Mouse (Mus musculus) T-cell, adult 2 months (primary cell): Measurements from ENCODE around the gene Camkk1.

Source experiments
- DNase-seq: peaks from one replicate; pipeline ENCODE4 v3.0.0; 2022; ENCODE audit warnings: low spot score

Camkk1 gene

DNA sequence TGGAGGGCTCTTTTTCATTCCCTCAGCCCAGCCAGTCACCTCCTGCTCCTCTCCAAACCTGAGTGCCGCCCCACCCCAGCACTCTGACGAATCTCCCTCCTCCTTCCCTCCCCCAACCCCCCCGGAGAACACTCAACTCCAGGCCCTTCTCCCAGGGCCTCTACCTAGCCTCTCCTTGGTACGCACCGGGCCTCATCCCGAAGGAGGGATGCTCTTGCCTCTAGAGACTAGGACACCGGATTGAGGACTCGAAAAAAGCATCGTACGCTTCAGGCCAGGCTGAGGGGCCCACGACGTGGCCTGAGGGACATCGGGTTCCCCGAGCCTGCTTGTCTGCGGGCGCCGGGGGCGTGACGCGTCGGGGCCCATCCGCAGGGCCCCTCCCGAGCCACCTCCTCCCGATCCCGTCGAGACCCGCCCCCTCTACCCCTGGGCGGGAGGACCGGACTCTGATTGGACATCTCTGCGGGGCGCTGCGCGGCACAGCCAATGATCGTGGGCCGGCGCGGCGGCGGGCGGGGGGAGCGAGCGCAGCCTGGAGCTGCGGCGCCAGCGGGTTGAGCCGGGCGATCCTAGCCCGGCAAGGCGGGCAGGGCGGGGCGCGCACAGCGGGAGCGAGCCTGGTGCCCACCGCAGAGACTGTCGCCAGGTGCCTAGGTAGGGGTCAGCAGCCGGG lies at the start of gene Camkk1:
TSS of gene Camkk1 (plus strand) at position 538 of the 676 bp plus-strand sequence.
- DNase-seq = peak; percentile 91

DNA sequence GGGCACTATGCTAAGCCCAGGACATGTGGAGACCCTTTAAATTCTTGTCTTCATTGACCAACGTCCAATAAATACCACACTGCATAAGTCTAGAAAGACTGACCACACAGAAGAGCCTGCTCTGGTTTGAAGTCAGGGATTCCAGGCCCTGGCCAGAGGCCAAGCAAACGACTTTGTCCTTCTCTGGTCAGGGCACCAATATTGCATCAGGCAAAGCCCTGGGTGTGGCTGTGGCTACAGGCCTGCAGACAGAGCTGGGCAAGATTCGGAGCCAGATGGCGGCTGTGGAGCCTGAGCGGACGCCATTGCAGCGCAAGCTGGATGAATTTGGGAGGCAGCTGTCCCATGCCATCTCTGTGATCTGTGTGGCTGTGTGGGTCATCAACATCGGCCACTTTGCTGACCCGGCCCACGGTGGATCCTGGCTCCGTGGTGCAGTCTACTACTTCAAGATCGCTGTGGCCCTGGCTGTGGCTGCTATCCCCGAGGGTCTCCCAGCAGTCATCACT lies 43.8 kb upstream of the Camkk1 start:
- DNase-seq = no peak

DNA sequence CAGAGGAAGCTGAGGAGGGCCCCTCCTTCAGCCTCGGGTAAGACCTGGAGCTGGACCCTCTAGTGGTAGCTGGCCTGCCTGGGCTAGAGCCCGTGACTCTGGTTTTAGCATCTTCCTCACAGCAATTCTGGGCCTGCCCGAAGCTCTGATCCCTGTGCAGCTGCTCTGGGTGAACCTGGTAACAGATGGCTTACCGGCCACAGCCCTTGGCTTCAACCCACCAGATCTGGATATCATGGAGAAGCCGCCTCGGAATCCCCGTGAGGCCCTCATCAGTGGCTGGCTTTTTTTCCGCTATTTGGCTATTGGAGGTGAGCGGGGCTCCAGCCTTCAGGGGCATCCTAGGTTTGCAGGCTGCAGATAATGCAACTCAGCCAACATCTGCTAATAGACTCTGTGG lies 36.3 kb upstream of the Camkk1 start:
- DNase-seq = no peak

GRCm38 (mm10) chr11:72983283-72983682 lies 35.5 kb upstream of the Camkk1 start:
- no peak for DNase-seq

GRCm38 (mm10) chr11:72986745-72987144 lies 32.1 kb upstream of the Camkk1 start:
- no peak for DNase-seq

- DNase-seq = no peak
Observed at GRCm38 (mm10) chr11:72987234-72987633, 31.6 kb upstream of the Camkk1 start.

GRCm38 (mm10) chr11:72987807-72988206 lies 31.0 kb upstream of the Camkk1 start:
- DNase-seq = no peak

DNA sequence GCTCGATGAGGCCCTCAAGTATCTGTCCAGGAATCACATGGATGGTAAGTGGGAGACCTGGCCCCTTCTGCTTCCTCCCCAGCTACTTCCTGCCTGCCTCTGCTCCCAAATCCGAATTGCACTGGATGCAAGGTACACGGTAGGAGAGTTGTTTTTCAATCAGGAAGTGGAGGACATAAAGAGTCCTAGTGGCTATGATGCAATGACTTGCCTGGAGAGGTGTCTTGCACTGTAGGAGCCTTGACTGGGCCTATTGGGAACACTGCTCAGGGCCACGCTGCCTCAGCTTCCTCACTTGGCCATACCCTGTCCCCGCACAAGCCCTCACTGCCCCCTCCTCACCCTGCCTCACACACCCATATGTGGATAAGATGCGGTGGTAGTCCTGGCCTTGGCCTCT lies 29.8 kb upstream of the Camkk1 start:
- DNase-seq = no peak

- DNase-seq = no peak
Observed at GRCm38 (mm10) chr11:72990688-72991087, 28.1 kb upstream of the Camkk1 start.

DNA sequence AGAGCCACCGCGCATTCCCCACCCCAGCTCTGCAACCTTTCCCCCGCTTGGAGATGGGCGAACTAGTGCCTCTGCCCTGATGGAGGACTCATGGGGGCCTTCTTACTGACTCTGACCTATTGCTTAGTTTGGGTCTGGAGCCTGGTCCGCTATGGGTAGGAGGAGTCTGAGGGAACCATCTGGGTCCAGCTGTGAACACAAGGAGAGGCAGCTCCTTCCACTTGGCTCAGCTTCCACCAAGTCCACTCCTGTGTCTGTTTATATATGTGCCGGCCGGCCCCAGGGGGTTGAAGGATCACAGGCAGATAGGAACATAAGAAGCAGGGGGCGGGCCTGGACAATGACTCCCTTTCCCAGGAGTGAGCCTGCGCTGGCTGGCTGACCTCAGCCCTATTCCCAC lies 26.8 kb upstream of the Camkk1 start:
- DNase-seq = no peak

DNA sequence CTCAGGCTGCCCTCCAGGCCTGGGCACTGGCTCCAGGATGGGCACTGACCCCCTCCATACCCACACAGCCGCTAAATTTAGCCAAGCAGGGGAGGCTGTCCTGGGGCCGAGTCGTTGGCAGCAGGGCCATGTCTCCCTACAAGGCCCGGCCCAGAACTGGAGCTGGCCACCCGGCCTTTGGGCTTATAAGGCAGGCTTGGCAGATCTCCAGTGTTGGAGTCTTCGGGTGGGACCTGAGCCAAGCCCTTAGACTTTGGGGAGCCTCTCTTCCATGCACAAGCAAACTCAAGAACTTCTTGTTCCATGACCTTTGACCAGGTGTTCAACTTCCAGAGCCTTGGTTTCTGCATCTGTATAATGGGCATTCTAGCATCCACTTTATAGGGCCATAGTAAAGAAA lies 22.5 kb upstream of the Camkk1 start:
- no peak for DNase-seq

- DNase-seq = no peak
Observed at GRCm38 (mm10) chr11:72996781-72997180, 22.0 kb upstream of the Camkk1 start.

DNA sequence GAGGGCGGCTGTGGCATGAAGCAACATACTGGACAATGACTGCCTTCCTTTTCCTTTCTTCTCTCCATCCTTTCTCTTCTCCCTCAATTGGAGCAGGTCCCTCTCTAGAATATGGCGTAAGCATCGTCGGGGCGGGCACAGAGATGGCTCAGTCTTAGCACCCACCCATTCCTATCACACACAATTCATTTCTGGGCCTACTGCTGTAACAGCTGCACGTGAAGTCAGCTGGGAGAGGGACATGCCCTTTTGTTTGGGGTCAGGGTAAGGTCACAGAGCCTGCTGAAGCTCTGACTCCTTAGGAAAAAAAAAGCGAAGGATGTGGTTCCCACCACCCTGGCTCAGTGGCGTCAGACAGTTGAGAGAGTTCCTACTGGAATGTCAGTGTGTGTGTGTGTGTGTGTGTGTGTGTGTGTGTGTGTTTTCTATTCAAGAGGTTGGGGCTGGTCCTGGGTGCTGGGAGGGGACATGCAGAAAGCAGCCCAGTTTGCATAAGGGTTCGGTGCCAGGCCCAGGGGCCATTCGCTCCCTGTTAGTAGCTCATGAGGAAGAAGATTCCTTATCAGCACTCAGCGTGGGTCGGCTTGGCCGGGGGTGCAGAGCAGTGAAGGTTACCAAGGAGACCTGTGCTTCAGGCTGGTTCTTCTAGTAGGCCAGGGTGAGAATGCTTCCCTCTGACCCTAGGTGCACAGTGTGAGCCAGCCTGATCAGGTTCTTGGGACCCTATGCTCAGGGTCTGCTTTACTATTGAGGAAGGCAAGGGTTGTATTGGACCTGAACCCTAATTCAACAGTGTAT lies 21.1 kb upstream of the Camkk1 start:
- no peak for DNase-seq

GRCm38 (mm10) chr11:72998771-72999170 lies 20.0 kb upstream of the Camkk1 start, which contains the start of gene P2rx1:
TSS of gene P2rx1 (plus strand) at chr11:72999103.
- DNase-seq = no peak

- peak; percentile 53 for DNase-seq
Observed at GRCm38 (mm10) chr11:73001029-73001428, 17.8 kb upstream of the Camkk1 start.

DNA sequence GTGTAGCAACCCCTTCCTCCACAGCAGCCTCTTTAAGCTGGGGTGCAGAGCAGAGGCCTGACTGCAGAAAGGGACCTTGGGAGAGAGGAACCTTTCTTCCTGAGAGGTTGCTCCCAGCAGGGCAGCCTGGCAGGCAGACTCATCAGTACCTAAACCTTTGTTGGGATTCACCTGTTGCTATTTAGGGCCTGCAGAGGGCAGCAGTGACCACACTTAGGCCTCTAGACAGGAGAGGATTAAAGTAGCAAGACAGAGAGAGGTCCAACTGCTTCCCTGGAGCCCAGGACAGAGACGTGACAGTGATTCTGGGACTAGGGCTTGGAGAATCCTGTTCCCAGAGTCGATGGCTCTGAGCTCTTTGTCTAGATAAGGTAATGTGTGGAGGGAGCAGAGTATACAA lies 12.4 kb upstream of the Camkk1 start:
- DNase-seq = peak; percentile 58

DNA sequence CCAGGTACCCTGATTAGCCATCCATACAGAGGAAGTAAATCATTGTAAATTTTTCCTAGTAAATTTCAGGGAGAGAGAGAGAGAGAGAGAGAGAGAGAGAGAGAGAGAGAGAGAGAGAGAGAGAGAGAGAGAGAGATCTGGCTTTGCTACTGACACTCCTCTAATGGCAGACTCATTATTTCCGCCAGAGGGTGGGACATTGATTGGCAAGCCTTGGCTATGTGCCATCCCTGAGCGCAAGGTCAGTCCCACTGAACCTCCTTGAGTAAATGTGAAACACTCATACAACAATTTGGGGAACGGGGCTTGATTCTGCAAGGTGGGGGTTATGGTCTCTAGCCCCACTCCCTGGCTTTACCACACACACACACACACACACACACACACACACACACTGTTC lies 11.7 kb upstream of the Camkk1 start:
- no peak for DNase-seq

DNA sequence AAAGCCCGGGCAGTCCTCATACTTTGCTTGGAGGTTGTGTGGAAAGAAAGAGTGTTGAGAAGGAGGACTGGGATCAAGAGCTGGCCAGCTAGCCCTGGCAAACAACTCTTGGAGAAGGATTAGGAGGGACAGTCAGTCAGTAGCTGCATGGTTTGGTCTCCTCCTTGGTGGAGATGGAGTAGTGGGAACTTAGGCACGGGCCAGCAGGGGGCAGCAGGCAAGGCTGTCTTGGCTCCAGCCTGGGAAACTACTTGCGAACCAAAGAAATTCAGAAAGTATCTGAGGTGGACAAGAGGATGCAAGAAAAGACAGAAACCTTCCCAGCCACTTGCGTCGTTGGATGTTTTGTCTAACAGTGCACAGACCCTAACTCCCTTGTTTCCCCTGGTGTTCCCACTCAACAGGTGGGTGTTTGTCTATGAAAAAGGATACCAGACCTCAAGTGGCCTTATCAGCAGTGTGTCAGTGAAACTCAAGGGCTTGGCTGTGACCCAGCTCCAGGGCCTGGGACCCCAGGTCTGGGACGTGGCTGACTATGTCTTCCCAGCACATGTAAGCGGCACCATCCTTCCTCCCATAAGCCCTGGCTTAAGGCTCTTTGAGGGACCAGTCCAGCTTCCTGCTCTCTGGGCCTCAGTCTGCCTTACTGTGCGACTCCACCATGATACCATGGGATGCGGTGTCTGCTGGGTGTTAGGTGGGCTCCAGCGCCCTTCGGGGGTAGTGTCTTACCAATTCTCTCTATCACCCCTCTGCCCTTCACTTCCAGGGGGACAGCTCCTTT lies 10.9 kb upstream of the Camkk1 start:
- peak; percentile 48 for DNase-seq

DNA sequence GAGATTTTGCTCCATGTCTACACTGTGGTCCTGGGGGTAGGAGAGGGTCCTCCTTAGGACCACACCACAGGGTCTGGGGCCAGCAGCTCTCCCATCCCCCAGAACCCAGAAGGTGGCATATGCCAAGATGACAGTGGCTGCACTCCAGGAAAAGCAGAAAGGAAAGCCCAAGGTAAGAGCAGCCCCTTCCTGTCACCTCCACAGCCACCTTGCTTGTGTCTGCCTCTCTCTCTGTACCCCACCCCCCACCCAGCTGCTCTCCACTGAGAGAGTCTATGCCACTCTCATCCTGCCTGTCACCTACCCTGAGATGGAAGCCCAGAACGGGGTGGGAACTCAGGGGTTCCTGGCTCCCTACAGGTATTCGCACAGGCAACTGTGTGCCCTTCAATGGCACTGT lies 10.0 kb upstream of the Camkk1 start:
- no peak for DNase-seq

DNA sequence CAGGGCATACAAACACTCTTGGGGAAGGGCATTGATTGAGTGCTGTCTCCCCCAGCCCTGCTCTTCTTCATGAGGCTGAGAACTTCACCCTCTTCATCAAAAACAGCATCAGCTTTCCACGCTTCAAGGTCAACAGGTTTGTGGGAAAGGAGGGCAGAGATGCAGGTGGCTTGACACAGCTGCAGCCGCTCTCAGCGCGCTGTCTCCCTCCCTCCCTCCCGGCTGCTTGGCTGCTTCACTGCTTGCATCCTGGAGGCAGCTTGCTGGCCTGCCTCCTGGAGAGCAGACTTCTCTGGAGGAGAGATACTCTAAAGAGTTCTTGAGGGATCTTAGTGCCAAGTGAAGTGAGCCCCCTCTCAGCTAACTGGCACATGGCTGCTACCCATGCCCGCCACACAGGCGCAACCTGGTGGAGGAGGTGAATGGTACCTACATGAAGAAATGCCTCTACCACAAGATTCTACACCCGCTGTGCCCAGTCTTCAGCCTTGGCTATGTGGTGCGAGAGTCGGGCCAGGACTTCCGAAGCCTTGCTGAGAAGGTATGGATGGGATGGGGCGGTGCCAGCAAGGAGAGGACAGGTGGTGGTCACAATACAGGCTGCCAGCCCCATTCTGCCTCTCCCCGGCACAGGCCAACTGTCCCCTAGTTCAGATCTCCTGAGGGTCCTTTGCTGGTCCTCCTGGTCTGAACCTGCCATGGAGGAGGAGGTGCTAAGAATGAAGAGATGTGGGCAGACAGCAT lies 9.1 kb upstream of the Camkk1 start:
- no peak for DNase-seq

DNA sequence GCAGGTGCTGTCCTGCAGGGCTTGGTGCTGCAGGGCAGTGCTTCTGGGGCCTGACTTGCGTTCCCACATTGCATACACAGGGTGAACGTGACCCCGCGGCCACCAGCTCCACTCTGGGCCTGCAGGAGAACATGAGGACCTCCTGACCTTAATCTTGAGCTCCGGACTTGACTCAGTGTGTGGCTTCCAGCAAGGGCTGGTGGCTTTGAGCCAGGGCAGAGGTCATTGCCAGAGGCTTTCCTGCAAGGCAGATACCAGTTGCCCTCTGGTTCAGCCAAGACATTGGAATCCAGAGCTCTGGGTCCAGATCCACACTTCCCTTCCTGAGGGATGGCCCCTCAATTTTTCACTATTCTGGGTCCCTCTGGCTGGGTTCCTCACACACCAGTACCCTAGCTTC lies 4.8 kb upstream of the Camkk1 start:
- no peak for DNase-seq

- DNase-seq = no peak
Observed at GRCm38 (mm10) chr11:73014831-73015344, 3.9 kb upstream of the Camkk1 start.
